Mouse (Mus musculus): ENCODE data around the gene Col4a4. TPM values are rescaled to one million over a fixed set of nuclear protein-coding genes. Genes with fewer than 3 reads are reported as not detected.

Gene Col4a4
- 0.04 and 0.06 TPM in 2 replicates for polyA plus RNA-seq (2021; fragmentation: Nextera tagmentation)
- long read RNA-seq, experiment 1, partial matches to known transcripts: 1 of 1 reads
- long read RNA-seq, experiment 1, other reads (novel, unspliced or antisense): 0 of 1 reads
- long read RNA-seq, experiment 2: 0 reads

DNA sequence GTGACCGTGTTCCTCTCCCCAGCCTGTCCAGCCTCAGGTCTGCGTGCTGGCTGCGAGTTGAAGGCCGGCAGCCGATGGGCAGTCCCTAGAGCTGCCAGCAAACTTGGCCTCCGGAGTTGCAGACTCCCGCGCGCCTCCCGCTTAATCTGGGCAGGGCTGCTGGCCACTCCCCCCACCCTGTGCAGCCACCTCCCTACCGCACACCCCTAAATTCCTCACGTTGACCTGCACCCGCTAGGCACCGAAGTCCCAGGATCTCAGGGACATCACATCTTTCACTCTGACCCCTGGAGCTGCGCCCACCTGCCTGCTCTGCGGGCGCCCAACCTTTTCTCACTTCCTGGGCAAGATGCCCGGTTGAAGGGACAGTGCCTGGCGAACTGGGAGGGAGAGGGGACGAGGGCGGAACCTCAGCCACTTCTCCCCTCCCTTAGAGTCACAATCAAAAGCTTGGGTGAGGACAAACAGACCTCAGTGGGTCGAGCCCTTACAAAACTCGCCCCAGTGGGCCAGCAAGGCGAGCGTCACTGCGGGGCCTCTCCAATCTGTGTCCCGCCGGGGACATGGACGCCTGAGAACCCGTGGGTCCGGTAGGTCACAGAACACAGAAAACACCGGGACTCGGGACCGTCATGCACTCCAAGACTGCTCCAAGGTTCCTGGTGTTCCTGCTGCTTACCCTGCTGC, at the start of gene Col4a4, which contains the start of gene Col4a3:
Gene Col4a4 (minus strand): TSS at position 137 of the 687 bp plus-strand sequence.
Gene Col4a3 (plus strand): TSS at position 209 of the 687 bp plus-strand sequence.

Other genes starting within 250 kb of the Col4a4 start
- 0.07 and 0.09 TPM in 2 replicates for gene Col4a3, start 72 bp upstream of the Col4a4 start, polyA plus RNA-seq (2021; fragmentation: Nextera tagmentation)
- gene Mff, start 138.0 kb upstream of the Col4a4 start, polyA plus RNA-seq (2021; fragmentation: Nextera tagmentation): 360 and 396 TPM in 2 replicates
- not detected in 2 replicates for gene Tm4sf20, start 181.6 kb upstream of the Col4a4 start, polyA plus RNA-seq (2021; fragmentation: Nextera tagmentation)
- gene Gm47791, start 184.4 kb upstream of the Col4a4 start, polyA plus RNA-seq (2021; fragmentation: Nextera tagmentation): not detected in 2 replicates

All from left cerebral cortex, adult 6 months (tissue).